In genomic region chr5:127480931-127481330, GRCm38 (mm10) we compare ENCODE assay signal across 16 mouse cellular contexts.
DNase-seq lines count a peak whose midpoint lies in the region; ATAC-seq and TF ChIP-seq lines count a peak whose summit lies in the region.
"Had no signal": no experiment of that assay in that cellular context is flagged by ENCODE, and none has a peak within 500 bp of the region (broad histone marks: within the 10 kb centered on the region; RNA-seq: fewer than 3 reads in every experiment).

No protein-coding gene starts in this region.

- peak; percentile 65 to 76 for DNase-seq in cerebellum, postnatal 10 days
- no peak for DNase-seq in cerebellum, adult 8-10 months
- DNase-seq in midbrain, postnatal 0 days (ENCODE audit: low spot score), result peak; percentile 19
- no peak for DNase-seq in frontal cortex, postnatal 36 days (ENCODE audit: low spot score in 2 of 2)
- DNase-seq: layer of hippocampus, adult 9-11 months had no signal

- peaks cover 23% of the 10 kb centered on the region for H3K4me1 ChIP-seq in hindbrain, embryonic 16.5 days (ENCODE audit: control insufficient read depth, insufficient read depth, low read depth, low read length)
- peaks cover 40% of the 10 kb centered on the region for H3K4me1 ChIP-seq in hindbrain, embryonic 13.5 days (replicated peaks)
- peaks cover 5% of the 10 kb centered on the region for H3K4me1 ChIP-seq in midbrain, postnatal 0 days (ENCODE audit: insufficient read depth, low read length)
- peaks cover 32% of the 10 kb centered on the region for H3K4me1 ChIP-seq in midbrain, embryonic 15.5 days

- 31% methylated on average over 9 of the region's 9 CpGs for WGBS in hindbrain, embryonic 16.5 days
- WGBS in hindbrain, embryonic 13.5 days, result 57% methylated on average over 9 of the region's 9 CpGs
- WGBS in midbrain, postnatal 0 days, result 46% methylated on average over 9 of the region's 9 CpGs
- WGBS in midbrain, embryonic 15.5 days, result 55% methylated on average over 9 of the region's 9 CpGs

- H3K36me3 ChIP-seq in hindbrain, embryonic 16.5 days (ENCODE audit: control insufficient read depth, insufficient read depth, low read length), result no peaks in the 10 kb centered on the region
- H3K36me3 ChIP-seq in hindbrain, embryonic 13.5 days, result no peaks in the 10 kb centered on the region
- H3K36me3 ChIP-seq in midbrain, postnatal 0 days (ENCODE audit: insufficient read depth, low read length), result no peaks in the 10 kb centered on the region
- no peaks in the 10 kb centered on the region for H3K36me3 ChIP-seq in midbrain, embryonic 15.5 days (replicated peaks)
- H3K36me3 ChIP-seq: midbrain, embryonic 12.5 days; neural tube, embryonic 12.5 days had no signal

- peak; percentile 51; the same call in 1 of the 2 replicates for ATAC-seq in hindbrain, embryonic 16.5 days
- no peak for ATAC-seq in hindbrain, embryonic 13.5 days (ENCODE audit: low FRiP score)
- no peak for ATAC-seq in midbrain, postnatal 0 days (ENCODE audit: low FRiP score)
- ATAC-seq in midbrain, embryonic 15.5 days (replicated peaks), result no peak
- ATAC-seq: inflammation-experienced regulatory T-cells, adult 6 months; liver, postnatal 0 days had no signal

- no peak overlapping the region for H3K4me3 ChIP-seq in hindbrain, embryonic 16.5 days (ENCODE audit: low read length)
- no peak overlapping the region for H3K4me3 ChIP-seq in hindbrain, embryonic 13.5 days
- H3K4me3 ChIP-seq in midbrain, postnatal 0 days (ENCODE audit: low read depth, low read length), result no peak overlapping the region
- no peak overlapping the region for H3K4me3 ChIP-seq in midbrain, embryonic 15.5 days
- H3K4me3 ChIP-seq: embryonic facial prominence, embryonic 10.5 days; limb, embryonic 12.5 days; midbrain, embryonic 12.5 days; neural tube, embryonic 12.5 days had no signal

- no peak for TF ChIP-seq CTCF in midbrain, postnatal 0 days (IDR thresholded peaks at IDR 0.05)

- no peak overlapping the region for H3K27ac ChIP-seq in hindbrain, embryonic 16.5 days (ENCODE audit: low read depth, low read length)
- no peak overlapping the region for H3K27ac ChIP-seq in hindbrain, embryonic 13.5 days
- H3K27ac ChIP-seq in midbrain, postnatal 0 days (ENCODE audit: low read depth, low read length), result no peak overlapping the region
- H3K27ac ChIP-seq in midbrain, embryonic 15.5 days, result no peak overlapping the region
- H3K27ac ChIP-seq: embryonic facial prominence, embryonic 10.5 days; kidney, postnatal 0 days; limb, embryonic 12.5 days; midbrain, embryonic 12.5 days; neural tube, embryonic 12.5 days had no signal

- no peaks in the 10 kb centered on the region for H3K27me3 ChIP-seq in hindbrain, embryonic 16.5 days (replicated peaks; ENCODE audit: control insufficient read depth, insufficient read depth, low read length)
- H3K27me3 ChIP-seq in hindbrain, embryonic 13.5 days, result peaks cover 7% of the 10 kb centered on the region
- no peaks in the 10 kb centered on the region for H3K27me3 ChIP-seq in midbrain, postnatal 0 days (ENCODE audit: insufficient read depth, low read length)
- H3K27me3 ChIP-seq in midbrain, embryonic 15.5 days (replicated peaks), result 0 out of 2 replicates have a peak, but pooled peaks cover 4% of the 10 kb centered on the region
- H3K27me3 ChIP-seq: limb, embryonic 12.5 days; midbrain, embryonic 12.5 days had no signal

- H3K4me2 ChIP-seq in hindbrain, embryonic 16.5 days (ENCODE audit: low read length), result no peak overlapping the region
- H3K4me2 ChIP-seq in hindbrain, embryonic 13.5 days, result no peak overlapping the region
- H3K4me2 ChIP-seq in midbrain, postnatal 0 days (ENCODE audit: low read depth, low read length, poor library complexity, severe bottlenecking), result no peak overlapping the region
- H3K4me2 ChIP-seq in midbrain, embryonic 15.5 days, result no peak overlapping the region
- H3K4me2 ChIP-seq: limb, embryonic 12.5 days; liver, embryonic 11.5 days; midbrain, embryonic 12.5 days; neural tube, embryonic 12.5 days had no signal

- H3K9me3 ChIP-seq in hindbrain, embryonic 16.5 days (ENCODE audit: control insufficient read depth, low read length), result no peaks in the 10 kb centered on the region
- no peaks in the 10 kb centered on the region for H3K9me3 ChIP-seq in hindbrain, embryonic 13.5 days
- H3K9me3 ChIP-seq in midbrain, postnatal 0 days (ENCODE audit: low read length), result no peaks in the 10 kb centered on the region
- no peaks in the 10 kb centered on the region for H3K9me3 ChIP-seq in midbrain, embryonic 15.5 days
- H3K9me3 ChIP-seq: embryonic facial prominence, embryonic 10.5 days; limb, embryonic 12.5 days; midbrain, embryonic 12.5 days; neural tube, embryonic 12.5 days had no signal

- no peak overlapping the region for H3K9ac ChIP-seq in hindbrain, embryonic 16.5 days (ENCODE audit: low read depth, low read length)
- H3K9ac ChIP-seq in hindbrain, embryonic 13.5 days, result no peak overlapping the region
- H3K9ac ChIP-seq in midbrain, postnatal 0 days (replicated peaks; ENCODE audit: low read length, poor library complexity, severe bottlenecking), result no peak overlapping the region
- no peak overlapping the region for H3K9ac ChIP-seq in midbrain, embryonic 15.5 days
- H3K9ac ChIP-seq: limb, embryonic 12.5 days; liver, postnatal 0 days; midbrain, embryonic 12.5 days; neural tube, embryonic 12.5 days had no signal

Comparison
In these comparisons a context has a peak if more than half of its experiments do, and no peak if none do; other contexts are left out.
1. DNase-seq: peak in cerebellum, postnatal 10 days (2 of 2) and midbrain, postnatal 0 days (single experiment); none in cerebellum, adult 8-10 months (single experiment) and frontal cortex, postnatal 36 days (0 of 2).